Mouse (Mus musculus) cerebellum, adult 2 months (tissue): Measurements from ENCODE around the gene Gm9048. TPM values are rescaled to one million over a fixed set of nuclear protein-coding genes. Genes with fewer than 3 reads are reported as not detected.
A peak's percentile ranks its signal among the peaks of the same experiment; 100 is the strongest.
"Not testable (repeated sequence)": the region's sequence is repeated elsewhere in the genome, so short reads cannot be mapped to it uniquely, and the experiment has no call there.

Experiments
- DNase-seq, 2 experiments: peaks; one replicate each; pipeline ENCODE4 v3.0.0; 2021
- H3K27ac ChIP-seq: fragments of 200-500 bp; 2 replicates; pipeline ENCODE4 v1.5.1; 2012; ENCODE audit warnings: low read length, control low read depth, inconsistent platforms; ENCODE audit not compliant: insufficient read depth
- H3K27me3 ChIP-seq: fragments of 200-500 bp; 2 replicates; pipeline ENCODE4 v1.6.1; 2012; ENCODE audit warnings: inconsistent platforms, mild to moderate bottlenecking, low read length, moderate library complexity; ENCODE audit not compliant: control insufficient read depth, insufficient read depth
- H3K4me1 ChIP-seq: fragments of 200-500 bp; 2 replicates; pipeline ENCODE4 v1.6.1; 2011; ENCODE audit warnings: low read length; ENCODE audit not compliant: control insufficient read depth, insufficient read depth
- H3K4me3 ChIP-seq: fragments of 200-500 bp; replicated peaks from 2 replicates; pipeline ENCODE3; 2011; ENCODE audit warnings: mild to moderate bottlenecking, low read depth, low read length, control low read depth; ENCODE audit not compliant: insufficient read depth
- CTCF ChIP-seq: fragments of 200-500 bp; IDR thresholded peaks from 2 replicates; pipeline ENCODE4 v1.5.1; 2011; ENCODE audit warnings: low read depth, mild to moderate bottlenecking, control low read depth, low read length, moderate library complexity, borderline replicate concordance; ENCODE audit not compliant: insufficient read depth
- POLR2A ChIP-seq: fragments of 200-500 bp; IDR thresholded peaks from 2 replicates; pipeline ENCODE4 v1.6.1; 2011; ENCODE audit warnings: low read length, control low read depth, borderline replicate concordance; ENCODE audit not compliant: insufficient read depth
- WGBS: fragments of 180-500 bp; shearing (Covaris S2); methylation state at CpG from one replicate; pipeline ENCODE4 v1.1.7; 2018; 5-methylcytosine and 5-hydroxymethylcytosine counted together
- polyA plus RNA-seq: library from polyadenylated mRNA; depleted of rRNA; stranded (reverse); fragments of >200 nt; gene quantifications from 2 replicates; pipeline ENCODE4 v1.2.3, GENCODE M21; 2012; rRNA removed

Gene Gm9048
- not detected in 2 replicates for polyA plus RNA-seq

DNA sequence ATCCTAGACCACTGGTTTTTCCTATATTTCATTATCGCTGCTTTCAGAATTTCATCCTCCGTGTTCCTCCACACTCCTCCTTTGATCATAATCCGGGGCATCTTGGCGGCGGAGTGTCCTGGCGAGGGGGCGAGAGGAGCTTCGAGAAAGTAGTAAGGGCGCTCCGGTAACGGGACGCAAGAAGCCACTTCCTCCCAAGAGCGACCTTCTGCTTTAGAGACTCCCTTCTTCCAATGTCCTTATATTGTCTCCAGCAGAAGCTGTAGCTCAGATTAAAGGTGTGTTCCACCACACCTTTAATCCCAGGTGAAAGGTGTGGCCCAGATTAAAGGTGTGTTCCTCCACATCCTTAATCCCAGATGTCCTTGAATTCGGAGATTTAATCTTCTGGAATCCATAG is at the start of gene Gm9048:
Gene Gm9048, minus strand, starts transcription at position 101 of the 400 bp plus-strand sequence.
- H3K4me1 ChIP-seq, H3K27ac ChIP-seq, DNase-seq, H3K4me3 ChIP-seq, H3K27me3 ChIP-seq: not testable (repeated sequence)
- 63% methylated on average over 1 of the region's 14 CpGs for WGBS

DNA sequence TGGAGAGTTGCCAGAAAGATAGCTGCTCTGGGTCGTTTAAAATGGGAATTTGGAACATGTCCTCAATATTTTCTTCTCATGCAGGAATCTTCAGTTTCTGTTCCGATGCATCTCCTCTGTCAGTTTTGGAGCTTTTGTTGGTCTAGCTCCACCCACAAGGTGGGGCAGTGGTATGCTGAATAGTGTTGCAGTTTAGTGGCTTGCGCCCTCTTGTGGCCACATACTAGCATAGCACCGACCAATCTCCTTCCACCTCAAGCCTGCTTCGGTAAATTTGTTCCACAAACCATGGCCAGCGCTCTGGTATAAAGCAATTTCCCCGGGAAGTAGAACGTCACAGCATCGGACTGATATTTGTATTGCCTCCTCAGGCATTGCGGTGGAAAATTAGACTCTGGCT is 22.0 kb upstream of the Gm9048 start:
- peak; percentile 67 to 68 for DNase-seq
- no peak overlapping the region for H3K27ac ChIP-seq
- peak; percentile 91 for TF ChIP-seq CTCF
- TF ChIP-seq POLR2A = no peak
- no peak overlapping the region for H3K4me3 ChIP-seq
- H3K4me1 ChIP-seq = no peaks in the 10 kb centered on the region
- H3K27me3 ChIP-seq = no peaks in the 10 kb centered on the region
- 2% methylated on average over 10 of the region's 10 CpGs for WGBS

DNA sequence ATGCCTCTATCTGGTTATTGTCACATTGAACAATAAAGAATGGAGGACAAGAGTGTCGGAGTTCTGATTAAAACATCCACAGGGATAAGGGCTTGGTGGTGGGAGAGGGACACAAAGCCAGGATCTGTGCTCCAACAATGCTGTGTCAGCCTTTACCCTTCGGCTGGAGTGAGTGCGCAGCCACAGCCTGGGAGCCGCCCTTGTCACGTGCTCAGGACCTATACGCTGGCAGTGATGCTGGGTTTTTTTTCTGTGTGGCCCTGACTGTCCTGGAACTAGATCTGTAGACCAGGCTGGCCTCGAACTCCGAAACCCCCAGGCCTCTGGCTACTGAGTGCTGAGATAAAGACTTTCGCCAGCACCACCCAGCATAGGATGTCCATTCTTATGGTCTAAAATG is 21.0 kb upstream of the Gm9048 start:
- 86% methylated on average over 9 of the region's 9 CpGs for WGBS
- Histone ChIP-seq H3K27ac (no peak overlapping the region), H3K4me3 (no peak overlapping the region), H3K27me3 (no peaks in the 10 kb centered on the region), H3K4me1 (no peaks in the 10 kb centered on the region)
- TF ChIP-seq CTCF (no peak), POLR2A (no peak)
- no peak for DNase-seq

DNA sequence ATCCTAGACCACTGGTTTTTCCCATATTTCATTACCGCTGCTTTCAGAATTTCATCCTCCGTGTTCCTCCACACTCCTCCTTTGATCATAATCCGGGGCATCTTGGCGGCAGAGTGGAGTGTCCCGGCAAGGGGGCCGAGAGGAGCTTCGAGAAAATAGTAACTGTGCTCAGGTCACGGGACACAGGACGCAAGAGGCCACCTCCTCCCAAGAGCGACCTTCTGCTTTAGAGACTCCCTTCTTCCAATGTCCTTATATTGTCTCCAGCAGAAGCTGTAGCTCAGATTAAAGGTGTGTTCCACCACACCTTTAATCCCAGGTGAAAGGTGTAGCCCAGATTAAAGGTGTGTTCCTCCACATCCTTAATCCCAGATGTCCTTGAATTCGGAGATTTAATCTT is 5.5 kb upstream of the Gm9048 start, which contains the start of gene Gm9049:
Gene Gm9049, minus strand, starts transcription at position 101 of the 400 bp plus-strand sequence.
- not testable (repeated sequence) for H3K4me3 ChIP-seq, H3K27ac ChIP-seq, H3K27me3 ChIP-seq, DNase-seq, H3K4me1 ChIP-seq
- 40% methylated on average over 1 of the region's 11 CpGs for WGBS

DNA sequence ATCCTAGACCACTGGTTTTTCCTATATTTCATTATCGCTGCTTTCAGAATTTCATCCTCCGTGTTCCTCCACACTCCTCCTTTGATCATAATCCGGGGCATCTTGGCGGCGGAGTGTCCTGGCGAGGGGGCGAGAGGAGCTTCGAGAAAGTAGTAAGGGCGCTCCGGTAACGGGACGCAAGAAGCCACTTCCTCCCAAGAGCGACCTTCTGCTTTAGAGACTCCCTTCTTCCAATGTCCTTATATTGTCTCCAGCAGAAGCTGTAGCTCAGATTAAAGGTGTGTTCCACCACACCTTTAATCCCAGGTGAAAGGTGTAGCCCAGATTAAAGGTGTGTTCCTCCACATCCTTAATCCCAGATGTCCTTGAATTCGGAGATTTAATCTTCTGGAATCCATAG is 5.3 kb downstream of the Gm9048 start, which contains the start of gene Gm9046:
Gene Gm9046, minus strand, starts transcription at position 101 of the 400 bp plus-strand sequence.
- H3K4me3 ChIP-seq, H3K27me3 ChIP-seq, H3K27ac ChIP-seq, H3K4me1 ChIP-seq, DNase-seq: not testable (repeated sequence)
- no CpG with 5 or more reads among the region's 14 CpGs for WGBS

DNA sequence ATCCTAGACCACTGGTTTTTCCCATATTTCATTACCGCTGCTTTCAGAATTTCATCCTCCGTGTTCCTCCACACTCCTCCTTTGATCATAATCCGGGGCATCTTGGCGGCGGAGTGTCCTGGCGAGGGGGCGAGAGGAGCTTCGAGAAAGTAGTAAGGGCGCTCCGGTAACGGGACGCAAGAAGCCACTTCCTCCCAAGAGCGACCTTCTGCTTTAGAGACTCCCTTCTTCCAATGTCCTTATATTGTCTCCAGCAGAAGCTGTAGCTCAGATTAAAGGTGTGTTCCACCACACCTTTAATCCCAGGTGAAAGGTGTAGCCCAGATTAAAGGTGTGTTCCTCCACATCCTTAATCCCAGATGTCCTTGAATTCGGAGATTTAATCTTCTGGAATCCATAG is 10.7 kb downstream of the Gm9048 start, which contains the start of gene Gm9045:
Gene Gm9045, minus strand, starts transcription at position 101 of the 400 bp plus-strand sequence.
- not testable (repeated sequence) for H3K27me3 ChIP-seq, H3K27ac ChIP-seq, DNase-seq, H3K4me3 ChIP-seq, H3K4me1 ChIP-seq
- WGBS = no CpG with 5 or more reads among the region's 14 CpGs

DNA sequence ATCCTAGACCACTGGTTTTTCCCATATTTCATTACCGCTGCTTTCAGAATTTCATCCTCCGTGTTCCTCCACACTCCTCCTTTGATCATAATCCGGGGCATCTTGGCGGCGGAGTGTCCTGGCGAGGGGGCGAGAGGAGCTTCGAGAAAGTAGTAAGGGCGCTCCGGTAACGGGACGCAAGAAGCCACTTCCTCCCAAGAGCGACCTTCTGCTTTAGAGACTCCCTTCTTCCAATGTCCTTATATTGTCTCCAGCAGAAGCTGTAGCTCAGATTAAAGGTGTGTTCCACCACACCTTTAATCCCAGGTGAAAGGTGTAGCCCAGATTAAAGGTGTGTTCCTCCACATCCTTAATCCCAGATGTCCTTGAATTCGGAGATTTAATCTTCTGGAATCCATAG is 16.2 kb downstream of the Gm9048 start, which contains the start of gene Gm9044:
Gene Gm9044, minus strand, starts transcription at position 101 of the 400 bp plus-strand sequence.
- not testable (repeated sequence) for H3K27ac ChIP-seq, DNase-seq, H3K27me3 ChIP-seq, H3K4me1 ChIP-seq, H3K4me3 ChIP-seq
- WGBS = no CpG with 5 or more reads among the region's 14 CpGs

DNA sequence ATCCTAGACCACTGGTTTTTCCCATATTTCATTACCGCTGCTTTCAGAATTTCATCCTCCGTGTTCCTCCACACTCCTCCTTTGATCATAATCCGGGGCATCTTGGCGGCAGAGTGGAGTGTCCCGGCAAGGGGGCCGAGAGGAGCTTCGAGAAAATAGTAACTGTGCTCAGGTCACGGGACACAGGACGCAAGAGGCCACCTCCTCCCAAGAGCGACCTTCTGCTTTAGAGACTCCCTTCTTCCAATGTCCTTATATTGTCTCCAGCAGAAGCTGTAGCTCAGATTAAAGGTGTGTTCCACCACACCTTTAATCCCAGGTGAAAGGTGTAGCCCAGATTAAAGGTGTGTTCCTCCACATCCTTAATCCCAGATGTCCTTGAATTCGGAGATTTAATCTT is 21.6 kb downstream of the Gm9048 start, which contains the start of gene Gm9040:
Gene Gm9040, minus strand, starts transcription at position 101 of the 400 bp plus-strand sequence.
- not testable (repeated sequence) for H3K4me1 ChIP-seq, H3K4me3 ChIP-seq, H3K27ac ChIP-seq, H3K27me3 ChIP-seq, DNase-seq
- no CpG with 5 or more reads among the region's 11 CpGs for WGBS

DNA sequence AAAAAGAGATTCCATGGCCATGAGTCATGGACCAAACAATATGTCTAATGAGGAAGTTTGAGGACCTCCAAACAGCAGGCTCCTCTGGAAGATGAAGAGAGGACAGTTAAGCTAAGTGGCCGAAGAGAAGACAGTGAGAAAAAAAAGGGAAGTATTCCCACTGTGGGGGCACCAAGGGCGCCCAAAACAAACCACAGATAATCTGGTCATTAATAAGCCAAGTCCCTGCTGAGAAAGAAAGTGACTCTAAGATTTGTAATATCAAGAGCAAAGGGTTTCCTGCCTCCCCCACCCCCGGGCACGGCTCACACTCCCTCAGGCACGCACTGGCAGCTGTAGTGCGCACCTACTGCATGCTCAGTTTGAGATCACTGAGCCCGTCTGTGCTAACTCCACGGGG is 29.5 kb downstream of the Gm9048 start:
- WGBS = 76% methylated on average over 8 of the region's 8 CpGs
- Histone ChIP-seq H3K4me1 (no peaks in the 10 kb centered on the region), H3K27me3 (no peaks in the 10 kb centered on the region), H3K4me3 (no peak overlapping the region), H3K27ac (no peak overlapping the region)
- TF ChIP-seq POLR2A = no peak
- TF ChIP-seq CTCF = no peak
- DNase-seq = no peak

DNA sequence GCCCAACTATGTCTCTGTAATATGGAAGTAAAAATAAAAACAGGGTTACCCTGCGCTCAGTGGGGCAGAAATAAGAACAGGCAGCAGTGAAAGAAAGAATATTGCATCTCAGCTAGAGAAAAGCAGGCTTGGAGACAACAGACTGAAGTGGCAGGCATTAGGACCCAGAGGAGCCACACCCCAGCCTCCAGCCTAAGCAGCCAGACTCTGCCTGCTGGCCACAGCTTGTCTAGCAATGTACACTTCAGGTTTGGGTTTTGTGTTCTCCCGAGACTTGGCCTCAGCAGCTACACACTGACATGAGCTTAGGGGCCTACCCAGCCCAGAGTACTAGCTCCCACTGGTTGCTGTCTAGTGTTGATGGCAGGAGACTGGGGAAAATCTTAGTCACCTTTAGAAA is 46.3 kb downstream of the Gm9048 start:
- 44% methylated on average over 2 of the region's 2 CpGs for WGBS
- H3K4me1 ChIP-seq, DNase-seq: not testable (repeated sequence)

More for the DNA sequence above, 46.3 kb downstream of the Gm9048 start:
- H3K27me3 ChIP-seq, H3K4me3 ChIP-seq, H3K27ac ChIP-seq: not testable (repeated sequence)

Other genes with a start within 250 kb of the Gm9048 start
- 15.5 and 16.2 TPM in 2 replicates for gene Mdm1, start 206.9 kb downstream of the Gm9048 start, polyA plus RNA-seq
- gene Il22, start 143.7 kb downstream of the Gm9048 start, polyA plus RNA-seq = 5.7 and 6.2 TPM in 2 replicates
- 0.03 TPM in 1 of 2 replicates, not detected in the other for gene Gm32717, start 107.9 kb downstream of the Gm9048 start, polyA plus RNA-seq
- gene Gm32802, start 90.0 kb downstream of the Gm9048 start, polyA plus RNA-seq = 0.03 TPM in 1 of 2 replicates, not detected in the other
- 39.4 and 42.9 TPM in 2 replicates for gene Iltifb, start 53.6 kb downstream of the Gm9048 start, polyA plus RNA-seq
- not detected in 2 replicates for gene Gm9040, start 21.7 kb downstream of the Gm9048 start, polyA plus RNA-seq
- gene Gm9044, start 16.3 kb downstream of the Gm9048 start, polyA plus RNA-seq = not detected in 2 replicates
- gene Gm9045, start 10.8 kb downstream of the Gm9048 start, polyA plus RNA-seq = 0.05 and 0.07 TPM in 2 replicates
- not detected in 2 replicates for gene Gm9046, start 5.4 kb downstream of the Gm9048 start, polyA plus RNA-seq
- gene Gm9049, start 5.4 kb upstream of the Gm9048 start, polyA plus RNA-seq = 0.05 and 0.07 TPM in 2 replicates
- not detected in 2 replicates for gene Ifng, start 92.4 kb upstream of the Gm9048 start, polyA plus RNA-seq